Mouse (Mus musculus) liver, embryonic 14.5 days (tissue): ENCODE results near the gene Podxl2.
A peak's percentile ranks its signal among the peaks of the same experiment; 100 is the strongest.

ENCODE experiments used
- CTCF ChIP-seq: IDR thresholded peaks from 2 replicates; pipeline ENCODE4 v1.5.1; 2016; ENCODE audit warnings: antibody characterized with exemption, low read depth, control low read depth
- EP300 ChIP-seq: IDR thresholded peaks from 2 replicates; pipeline ENCODE4 v1.6.1; 2016; ENCODE audit warnings: antibody characterized with exemption, low read depth

GRCm38 (mm10) chr6:88849270-88849669, 25.6 kb downstream of the Podxl2 start:
- TF ChIP-seq EP300 (no peak), CTCF (peak; percentile 82)
